Mouse (Mus musculus) cerebellum, adult 11-12 months (tissue): ENCODE results near the gene Sun5.
"Not testable (repeated sequence)": the region's sequence is repeated elsewhere in the genome, so short reads cannot be mapped to it uniquely, and the experiment has no call there.

Experiments
- DNase-seq: peaks from one replicate; pipeline ENCODE4 v3.0.0; 2022

Gene Sun5

DNA sequence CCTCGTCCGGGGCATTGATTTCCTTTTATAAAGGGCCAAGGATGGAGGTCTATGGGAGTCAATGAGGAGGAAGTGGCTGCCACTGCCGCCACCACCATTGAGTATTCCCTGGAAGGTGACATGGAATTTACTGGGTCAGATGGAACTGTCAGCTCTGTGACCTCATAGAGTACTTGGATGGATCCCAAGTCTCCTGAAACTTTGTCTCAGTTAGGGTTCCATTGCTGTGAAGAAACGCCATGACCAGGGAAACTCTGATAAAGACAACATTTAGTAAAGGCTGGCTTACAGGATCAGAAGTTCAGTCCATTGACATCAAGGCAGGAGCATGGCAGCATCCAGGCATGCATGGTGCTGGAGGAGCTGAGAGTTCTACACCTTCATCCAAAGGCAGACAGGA is at the start of gene Sun5:
TSS of gene Sun5 (minus strand) at position 101 of the 400 bp plus-strand sequence.
- DNase-seq: no peak

DNA sequence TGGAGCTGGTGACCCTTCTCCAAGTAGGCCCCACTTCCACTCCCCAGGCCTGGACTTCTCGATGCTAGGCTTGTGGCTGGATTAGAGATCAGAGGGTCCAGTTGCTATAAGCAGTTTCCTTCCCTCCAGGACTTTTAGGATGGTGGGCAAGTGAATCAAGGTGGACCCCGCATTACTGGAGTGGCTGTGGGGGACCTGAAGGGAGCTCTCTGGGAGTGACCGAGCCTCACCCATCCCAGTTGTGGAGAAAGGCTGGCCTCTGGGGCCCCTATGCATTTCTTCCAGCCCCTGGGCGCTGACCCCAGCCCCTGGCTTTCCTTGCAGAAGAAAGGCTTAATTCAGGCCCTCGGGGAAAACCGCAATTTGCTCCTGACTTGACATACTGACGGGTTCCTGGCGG is 47.0 kb upstream of the Sun5 start, which contains the start of gene Bpifb3:
TSS of gene Bpifb3 (plus strand) at position 301 of the 400 bp plus-strand sequence.
- no peak for DNase-seq

- peak; percentile 29 for DNase-seq
Measured at GRCm38 (mm10) chr2:153914151-153914550, 43.3 kb upstream of the Sun5 start.

DNA sequence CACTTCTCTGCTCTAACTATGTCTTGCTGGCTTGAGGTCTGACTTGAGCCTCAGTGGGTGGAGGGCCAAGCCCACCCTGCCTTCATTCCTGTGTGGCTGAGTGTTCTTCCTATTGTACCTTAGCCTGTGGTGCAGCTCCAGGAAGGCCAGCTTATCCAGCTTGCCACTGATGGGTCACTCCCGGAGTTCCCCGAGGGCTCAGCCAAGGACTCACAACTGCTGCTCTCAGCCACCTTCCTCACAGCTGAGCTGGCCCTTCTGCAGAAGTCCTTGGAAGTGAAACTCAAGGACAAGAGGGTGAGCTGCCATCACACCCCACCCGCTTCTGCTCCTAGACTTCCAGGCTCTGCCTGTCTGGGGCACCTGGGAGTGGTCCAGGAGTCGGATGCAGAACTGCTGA is 35.7 kb upstream of the Sun5 start:
- DNase-seq: no peak

- DNase-seq: peak; percentile 81
Measured at GRCm38 (mm10) chr2:153902726-153903125, 31.8 kb upstream of the Sun5 start.

DNA sequence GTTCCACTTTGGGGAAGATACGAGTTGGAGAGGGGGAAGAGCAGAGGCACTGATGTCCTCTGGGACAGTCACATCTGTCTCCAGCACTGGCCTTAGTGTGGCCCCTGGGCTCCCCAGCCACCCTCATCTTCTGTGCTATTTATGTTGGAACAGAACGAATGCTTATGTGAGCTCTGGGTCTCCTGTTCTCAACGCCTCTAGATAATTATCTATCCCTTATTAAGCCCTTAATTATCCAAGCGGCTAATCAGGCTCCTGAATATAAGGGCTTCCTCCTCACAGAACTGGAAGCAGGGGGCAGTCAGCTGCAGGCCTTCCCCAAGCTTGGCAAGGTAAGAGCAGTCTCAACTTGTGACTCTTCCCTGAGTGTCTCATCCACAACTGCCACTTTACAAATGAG is 29.2 kb upstream of the Sun5 start, which contains the start of gene Bpifb6:
TSS of gene Bpifb6 (plus strand) at position 301 of the 400 bp plus-strand sequence.
- no peak for DNase-seq

DNA sequence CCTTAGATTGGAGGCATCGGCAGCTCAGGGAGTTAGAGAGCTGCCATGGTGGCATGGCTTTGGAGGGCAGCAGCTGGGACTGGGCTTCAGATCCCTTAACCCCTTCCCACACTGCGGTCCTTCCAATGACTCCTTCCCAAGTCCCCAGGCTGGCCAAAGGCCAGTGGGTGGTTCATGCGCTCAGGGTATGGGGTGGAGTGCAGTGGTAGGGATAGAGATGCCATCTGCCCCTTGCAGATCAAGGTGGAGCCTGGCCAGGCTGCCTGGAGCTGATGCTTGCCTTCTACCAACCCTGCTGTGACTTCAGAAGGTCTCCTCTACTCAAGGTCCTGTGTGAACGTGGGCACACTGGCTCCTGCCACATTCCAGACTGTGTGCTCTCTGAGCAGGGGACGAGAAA is 28.2 kb upstream of the Sun5 start:
- DNase-seq: peak; percentile 61

DNA sequence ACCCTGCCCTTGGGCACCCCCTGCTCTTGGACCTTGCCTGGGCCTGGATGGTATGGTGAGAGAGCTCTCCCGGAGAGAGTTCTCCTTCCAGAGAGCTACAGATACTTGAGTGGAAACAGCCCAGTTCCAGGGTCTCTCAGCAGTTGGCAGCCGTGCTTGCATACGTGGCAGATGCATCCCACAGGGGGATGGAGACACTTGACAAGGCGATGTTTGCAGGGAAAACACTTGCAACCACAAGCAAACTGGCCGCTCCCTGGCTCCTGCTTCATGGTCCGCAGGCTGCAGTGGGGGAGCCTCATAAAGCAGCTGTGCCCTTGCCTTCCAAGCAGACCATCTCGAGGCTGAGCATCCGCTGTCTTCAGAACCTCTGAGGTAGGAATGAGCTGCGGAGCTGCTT is 3.9 kb upstream of the Sun5 start, which contains the start of gene Bpifb2:
TSS of gene Bpifb2 (plus strand) at position 301 of the 400 bp plus-strand sequence.
- DNase-seq: no peak

- DNase-seq: no peak
Measured at GRCm38 (mm10) chr2:153861960-153862359, 8.9 kb downstream of the Sun5 start.

- DNase-seq: no peak
Measured at GRCm38 (mm10) chr2:153860715-153861114, 10.2 kb downstream of the Sun5 start.

GRCm38 (mm10) chr2:153860315-153860714 is 10.6 kb downstream of the Sun5 start:
- DNase-seq: no peak

DNA sequence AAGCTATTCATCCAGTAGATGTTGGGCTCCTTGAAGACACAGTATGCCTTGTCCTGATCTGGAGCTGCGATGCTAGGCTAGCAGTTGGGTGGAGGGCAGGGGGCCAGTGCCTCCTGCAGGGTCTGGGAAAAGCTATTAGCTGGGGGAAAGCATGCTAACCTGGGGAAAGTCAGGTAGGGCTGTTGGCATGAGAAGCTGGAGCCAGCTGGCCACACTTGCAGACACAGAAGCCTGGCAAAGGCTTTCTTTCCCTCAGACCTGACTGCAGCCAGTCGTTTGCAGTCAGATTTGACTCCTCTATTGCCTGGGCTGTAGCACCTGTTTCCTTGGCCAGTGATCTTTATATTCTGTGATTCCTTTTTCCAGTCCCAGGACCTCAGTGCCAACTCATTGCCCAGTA is 11.3 kb downstream of the Sun5 start:
- peak; percentile 93 for DNase-seq

DNA sequence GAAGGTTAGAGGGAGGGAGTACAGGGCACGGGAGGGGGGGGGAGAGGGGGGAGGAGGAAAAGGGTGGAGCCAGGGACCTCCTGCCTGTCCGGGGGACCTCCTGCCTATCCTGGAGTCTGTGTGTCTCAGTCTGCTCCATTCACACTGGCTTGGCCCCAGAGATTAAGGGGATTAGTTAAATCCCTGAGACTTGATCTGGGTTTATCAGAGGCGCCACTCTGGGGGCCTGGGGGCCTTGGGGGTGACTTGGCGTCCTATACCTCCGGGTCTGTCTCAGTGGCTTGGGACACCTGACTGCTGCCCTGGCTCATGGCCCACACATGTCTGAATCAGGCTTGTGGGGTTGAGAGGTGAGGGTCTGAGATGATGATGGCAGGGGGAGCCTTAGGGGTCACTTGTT is 17.3 kb downstream of the Sun5 start:
- DNase-seq: no peak

DNA sequence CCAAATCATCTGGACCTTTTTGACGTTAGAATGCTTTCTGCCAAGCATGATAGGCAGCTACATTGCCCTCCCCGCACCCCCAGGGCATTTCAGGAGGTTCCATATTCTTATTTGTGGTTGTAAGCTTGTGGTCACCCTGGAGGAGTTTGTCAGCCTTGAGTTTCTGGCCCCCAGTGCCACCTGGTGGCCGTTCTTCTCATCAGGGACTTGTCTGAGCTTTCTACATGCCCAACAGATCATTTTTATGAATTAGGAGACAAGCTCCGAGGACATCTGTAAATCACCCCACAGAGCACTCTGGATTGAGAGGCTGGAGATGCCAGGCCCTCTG is 19.9 kb downstream of the Sun5 start:
- DNase-seq: peak; percentile 79

DNA sequence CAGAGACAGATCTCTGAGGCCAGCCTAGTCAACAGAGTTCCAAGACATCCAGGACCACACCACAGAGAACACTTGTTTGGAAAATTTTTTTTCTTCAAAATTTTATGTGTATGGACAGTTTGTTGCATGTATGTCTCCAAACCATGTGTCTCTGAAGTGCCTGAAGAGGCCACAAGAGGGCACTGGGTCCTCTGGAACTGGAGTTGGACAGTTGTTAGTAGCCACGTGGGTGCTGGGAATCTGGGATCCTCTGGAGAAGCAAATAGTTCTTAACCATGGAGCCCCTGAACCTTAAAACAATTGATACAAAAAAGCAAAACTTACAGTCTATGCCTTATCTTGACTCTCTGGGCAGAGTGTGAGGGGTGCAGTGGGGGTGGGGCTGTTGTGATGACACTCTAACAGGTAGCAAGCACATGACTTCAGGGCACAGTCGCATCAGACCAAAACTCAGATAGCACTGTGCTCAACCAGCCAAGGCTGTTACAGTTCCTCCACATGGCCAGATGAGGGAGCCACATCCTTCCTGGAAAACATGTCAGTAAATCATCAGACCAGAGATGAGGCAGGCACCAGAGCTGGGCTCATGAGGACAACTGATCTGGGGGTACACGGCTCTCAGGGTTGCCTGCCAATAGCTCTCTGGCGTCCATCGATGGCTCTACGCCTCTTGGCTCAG is 20.4 kb downstream of the Sun5 start:
- peak; percentile 47 for DNase-seq

GRCm38 (mm10) chr2:153848389-153848788 is 22.5 kb downstream of the Sun5 start:
- no peak for DNase-seq

- peak; percentile 55 for DNase-seq
Measured at GRCm38 (mm10) chr2:153842854-153843253, 28.0 kb downstream of the Sun5 start.

- DNase-seq: no peak
Measured at GRCm38 (mm10) chr2:153833291-153833690, 37.6 kb downstream of the Sun5 start.

DNA sequence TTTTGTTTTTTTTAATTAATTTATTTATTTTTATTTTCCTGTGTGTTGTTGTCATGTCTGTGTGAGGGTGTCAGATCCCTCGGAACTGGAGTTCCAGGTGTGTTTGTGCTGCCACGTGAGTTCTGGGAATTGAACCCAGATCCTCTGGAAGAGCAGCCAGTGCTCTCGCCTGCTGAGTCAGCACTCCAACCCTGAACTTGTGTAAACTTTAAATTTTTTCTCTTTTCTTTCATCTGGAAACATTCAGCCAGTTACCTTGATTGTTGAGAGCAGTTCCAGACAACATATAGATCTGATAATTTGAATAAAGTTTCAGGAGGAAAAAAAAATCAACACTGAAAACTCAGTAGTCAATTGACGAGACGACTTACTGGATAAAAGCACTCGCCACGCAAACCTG is 42.2 kb downstream of the Sun5 start:
- DNase-seq: no peak

GRCm38 (mm10) chr2:153827171-153827830 is 43.6 kb downstream of the Sun5 start:
- peak; percentile 91 for DNase-seq

GRCm38 (mm10) chr2:153825900-153826299 is 45.0 kb downstream of the Sun5 start:
- not testable (repeated sequence) for DNase-seq

GRCm38 (mm10) chr2:153824593-153824992 is 46.3 kb downstream of the Sun5 start:
- DNase-seq: no peak

GRCm38 (mm10) chr2:153822005-153822543 is 48.8 kb downstream of the Sun5 start:
- DNase-seq: no peak

- peak; percentile 35 for DNase-seq
Measured at GRCm38 (mm10) chr2:153809921-153810320, 61.0 kb downstream of the Sun5 start.
